Mouse (Mus musculus) mammary gland, adult 2 months (tissue): Measurements from ENCODE around the gene Sprr2a2. TPM values are rescaled to one million over a fixed set of nuclear protein-coding genes. Genes with fewer than 3 reads are reported as not detected.

Experiments
- polyA plus RNA-seq: library from polyadenylated mRNA; depleted of rRNA; stranded (reverse); fragments of >200 nt; gene quantifications from 2 replicates; pipeline ENCODE4 v1.2.3, GENCODE M21; 2012; ENCODE audit warnings: low replicate concordance; rRNA removed

Sprr2a2 gene
- 6.9 and 7.0 TPM in 2 replicates for polyA plus RNA-seq

GRCm38 (mm10) chr3:92215569-92215968, at the start of gene Sprr2a2, which contains the start of gene Sprr2a1:
Gene Sprr2a2, plus strand, starts transcription at chr3:92215920.
Gene Sprr2a1, plus strand, starts transcription at chr3:92215799.

GRCm38 (mm10) chr3:92285101-92285500, 69.4 kb downstream of the Sprr2a2 start, which contains the start of gene Sprr2a3:
Gene Sprr2a3, plus strand, starts transcription at chr3:92285417.

Other genes with a start within 250 kb of the Sprr2a2 start
- gene Pglyrp3, start 201.3 kb upstream of the Sprr2a2 start, polyA plus RNA-seq, result 0.10 TPM in 1 of 2 replicates, not detected in the other
- gene Lor, start 132.8 kb upstream of the Sprr2a2 start, polyA plus RNA-seq, result 1.9 and 4.7 TPM in 2 replicates
- gene Prr9, start 92.0 kb upstream of the Sprr2a2 start, polyA plus RNA-seq, result not detected in 2 replicates
- gene Lelp1, start 73.2 kb upstream of the Sprr2a2 start, polyA plus RNA-seq, result not detected in 2 replicates
- gene Sprr2a1, start 121 bp upstream of the Sprr2a2 start, polyA plus RNA-seq, result 0.07 TPM in 1 of 2 replicates, not detected in the other
- gene Sprr2a3, start 69.5 kb downstream of the Sprr2a2 start, polyA plus RNA-seq, result 0.43 and 0.94 TPM in 2 replicates
- gene Sprr2b, start 100.7 kb downstream of the Sprr2a2 start, polyA plus RNA-seq, result not detected in 2 replicates
- not detected in 2 replicates for gene Sprr2d, start 123.2 kb downstream of the Sprr2a2 start, polyA plus RNA-seq
- not detected in 2 replicates for gene Sprr2e, start 136.2 kb downstream of the Sprr2a2 start, polyA plus RNA-seq
- gene Sprr2f, start 149.3 kb downstream of the Sprr2a2 start, polyA plus RNA-seq, result not detected in 2 replicates
- not detected in 2 replicates for gene Sprr2h, start 169.8 kb downstream of the Sprr2a2 start, polyA plus RNA-seq
- gene Sprr2i, start 192.1 kb downstream of the Sprr2a2 start, polyA plus RNA-seq, result not detected in 2 replicates
- gene Sprr2j-ps, start 202.2 kb downstream of the Sprr2a2 start, polyA plus RNA-seq, result not detected in 2 replicates
- gene Gm9774, start 213.5 kb downstream of the Sprr2a2 start, polyA plus RNA-seq, result 13.6 and 17.5 TPM in 2 replicates
- not detected in 2 replicates for gene Sprr2k, start 216.7 kb downstream of the Sprr2a2 start, polyA plus RNA-seq
- gene Sprr1b, start 222.9 kb downstream of the Sprr2a2 start, polyA plus RNA-seq, result not detected in 2 replicates
- not detected in 2 replicates for gene Sprr3, start 242.8 kb downstream of the Sprr2a2 start, polyA plus RNA-seq